Mouse (Mus musculus): ENCODE results near the gene Gm10639. TPM values are rescaled to one million over a fixed set of nuclear protein-coding genes. Genes with fewer than 3 reads are reported as not detected.
"Not testable (repeated sequence)": the region's sequence is repeated elsewhere in the genome, so short reads cannot be mapped to it uniquely, and the experiment has no call there.

Gm10639 gene
- polyA plus RNA-seq, 1 experiment, result 0.33 TPM

DNA sequence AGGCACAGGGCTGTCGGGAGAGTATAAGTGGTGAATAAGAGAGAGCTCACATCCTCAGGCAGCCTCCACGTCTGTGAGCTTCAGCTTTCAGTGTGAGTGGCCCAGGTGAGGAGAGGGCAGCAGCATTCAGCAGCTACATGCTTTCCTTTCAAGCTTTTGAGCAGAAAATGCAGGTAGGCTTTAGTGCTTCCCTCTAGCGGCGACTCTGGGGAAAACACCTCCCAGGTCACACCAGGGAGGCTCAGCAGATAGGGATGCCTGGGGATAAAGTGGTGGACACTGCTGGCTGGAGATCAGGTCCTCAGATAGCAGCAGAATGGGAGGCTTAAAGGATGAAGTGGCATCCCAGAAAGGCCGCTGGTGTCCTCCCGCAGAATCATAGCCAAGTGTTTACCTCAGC, 6.4 kb downstream of the Gm10639 start:
- H3K79me3 ChIP-seq (ENCODE audit: low read depth), result not testable (repeated sequence)
- peak; percentile 37 for TF ChIP-seq CTCF (IDR thresholded peaks at IDR 0.05; ENCODE audit: control insufficient read depth, insufficient read depth, insufficient read length)

DNA sequence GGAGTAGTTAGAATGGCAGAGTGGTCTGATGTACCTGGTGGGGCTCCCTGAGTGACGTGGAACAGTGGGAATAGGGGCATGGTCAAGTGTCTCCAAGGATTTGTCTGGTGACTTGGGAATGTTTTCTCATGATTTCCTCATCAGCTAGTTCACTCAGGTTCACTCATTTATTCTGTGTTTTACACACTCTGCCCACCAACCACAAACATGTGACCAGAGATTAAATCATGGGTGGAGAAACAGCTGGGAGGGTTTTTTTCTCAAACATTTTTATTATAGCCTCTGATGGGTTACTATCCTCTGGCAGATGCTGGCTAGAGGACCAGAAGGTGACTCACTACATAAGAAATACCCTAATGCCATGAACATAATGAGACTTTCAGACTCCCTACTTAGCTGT, 8.5 kb downstream of the Gm10639 start:
- H3K79me2 ChIP-seq (ENCODE audit: control insufficient read depth, insufficient read depth), result no peaks in the 10 kb centered on the region
- no peak overlapping the region for H3K4me3 ChIP-seq (ENCODE audit: insufficient read depth, poor library complexity, severe bottlenecking)
- H3K36me3 ChIP-seq (ENCODE audit: control insufficient read depth, insufficient read depth), result no peaks in the 10 kb centered on the region
- no peaks in the 10 kb centered on the region for H3K79me3 ChIP-seq (ENCODE audit: low read depth)
- TF ChIP-seq MYOD1 (IDR thresholded peaks at IDR 0.05; ENCODE audit: control insufficient read depth, insufficient read length, low read depth) (peak; percentile 32), MAX (IDR thresholded peaks at IDR 0.05) (no peak), CTCF (IDR thresholded peaks at IDR 0.05; ENCODE audit: control insufficient read depth, insufficient read depth, insufficient read length) (no peak), MYOG (IDR thresholded peaks at IDR 0.05; ENCODE audit: control insufficient read depth, extremely low read depth, insufficient read length) (no peak), CEBPB (IDR thresholded peaks at IDR 0.05; ENCODE audit: low read depth) (peak; percentile 41), USF1 (IDR thresholded peaks at IDR 0.05; ENCODE audit: low read depth) (peak; percentile 72), FOSL1 (IDR thresholded peaks at IDR 0.05; ENCODE audit: insufficient read depth, low read length, poor library complexity, severe bottlenecking) (no peak)
- H3ac ChIP-seq (ENCODE audit: control insufficient read depth, insufficient read length, low read depth), result no peak overlapping the region
- H3K27me3 ChIP-seq (ENCODE audit: control insufficient read depth, insufficient read depth, insufficient read length), result no peaks in the 10 kb centered on the region

More for the DNA sequence above, 6.4 kb downstream of the Gm10639 start:
- not testable (repeated sequence) for H3K27me3 ChIP-seq (ENCODE audit: control insufficient read depth, insufficient read depth, insufficient read length); H3ac ChIP-seq (ENCODE audit: control insufficient read depth, insufficient read length, low read depth); H3K36me3 ChIP-seq (ENCODE audit: control insufficient read depth, insufficient read depth); H3K79me2 ChIP-seq (ENCODE audit: control insufficient read depth, insufficient read depth); H3K4me3 ChIP-seq (ENCODE audit: insufficient read depth, poor library complexity, severe bottlenecking)

DNA sequence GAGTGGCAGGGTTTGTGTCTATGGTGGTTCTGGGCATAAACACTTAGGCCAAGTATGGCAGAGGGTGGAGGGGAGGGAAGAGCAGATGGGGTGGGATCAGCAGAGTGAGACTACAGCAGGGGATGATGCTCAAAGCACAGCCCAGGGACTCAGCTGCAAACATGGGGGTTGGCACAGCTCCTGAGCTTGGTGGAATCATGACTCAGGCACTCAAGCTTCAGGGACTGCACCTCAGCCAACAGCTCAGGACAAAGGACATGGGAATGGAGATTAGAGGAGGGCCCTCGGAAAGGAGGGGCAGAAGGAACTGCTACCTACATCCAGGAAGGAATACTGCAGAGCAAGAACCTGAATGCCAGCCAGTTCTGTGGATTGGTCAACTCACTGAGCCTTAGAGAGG, 9.4 kb downstream of the Gm10639 start:
- H3K79me2 ChIP-seq (ENCODE audit: control insufficient read depth, insufficient read depth); H3ac ChIP-seq (ENCODE audit: control insufficient read depth, insufficient read length, low read depth); H3K79me3 ChIP-seq (ENCODE audit: low read depth); H3K27me3 ChIP-seq (ENCODE audit: control insufficient read depth, insufficient read depth, insufficient read length); H3K4me3 ChIP-seq (ENCODE audit: insufficient read depth, poor library complexity, severe bottlenecking); H3K36me3 ChIP-seq (ENCODE audit: control insufficient read depth, insufficient read depth): not testable (repeated sequence)

DNA sequence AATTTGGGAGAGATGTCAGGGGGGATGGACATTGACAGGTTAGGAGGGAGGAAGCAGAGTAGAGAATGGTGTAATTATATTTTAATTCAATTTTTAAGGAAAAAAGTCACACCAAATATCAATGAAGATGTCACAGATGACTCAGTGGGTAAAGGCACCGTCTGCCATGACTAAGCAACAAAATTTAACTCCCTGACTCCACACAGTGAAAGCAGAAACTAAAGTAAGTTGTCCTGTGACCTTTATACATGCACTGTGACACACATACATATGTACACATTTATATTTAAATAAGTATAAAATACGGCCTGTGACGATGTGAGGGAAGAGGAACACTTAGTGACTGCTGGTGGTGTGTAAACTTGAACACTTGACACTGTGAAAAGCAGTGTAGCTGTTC, 18.4 kb downstream of the Gm10639 start:
- H3K27me3 ChIP-seq (ENCODE audit: control insufficient read depth, insufficient read depth, insufficient read length); H3K4me3 ChIP-seq (ENCODE audit: insufficient read depth, poor library complexity, severe bottlenecking); H3ac ChIP-seq (ENCODE audit: control insufficient read depth, insufficient read length, low read depth); H3K79me2 ChIP-seq (ENCODE audit: control insufficient read depth, insufficient read depth); H3K36me3 ChIP-seq (ENCODE audit: control insufficient read depth, insufficient read depth); H3K79me3 ChIP-seq (ENCODE audit: low read depth): not testable (repeated sequence)

DNA sequence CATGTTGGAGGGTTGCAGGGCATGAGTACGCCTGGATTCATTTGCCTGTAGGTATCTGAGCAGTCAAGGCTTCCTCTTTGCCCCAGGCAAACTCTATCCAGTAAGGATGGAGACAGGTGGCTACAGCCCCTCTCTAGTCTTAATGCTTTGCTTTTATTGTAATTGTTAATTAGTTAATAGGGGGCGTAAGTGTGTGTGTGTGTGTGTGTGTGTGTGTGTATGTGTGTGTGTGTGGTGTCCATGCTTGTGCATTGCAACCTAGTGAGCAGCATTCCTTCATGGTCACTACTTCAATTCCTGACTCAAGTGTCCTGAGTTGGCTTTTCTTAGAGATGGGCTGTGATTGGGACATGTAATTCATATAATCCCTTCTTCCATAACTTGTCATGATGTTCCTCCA, 25.0 kb downstream of the Gm10639 start, which contains the start of gene Omt2a:
Gene Omt2a, minus strand, starts transcription at position 101 of the 400 bp plus-strand sequence.
- TF ChIP-seq MYOD1 (IDR thresholded peaks at IDR 0.05; ENCODE audit: control insufficient read depth, insufficient read length, low read depth), result no peak
- no peak for TF ChIP-seq FOSL1 (IDR thresholded peaks at IDR 0.05; ENCODE audit: insufficient read depth, low read length, poor library complexity, severe bottlenecking)
- no peak for TF ChIP-seq USF1 (IDR thresholded peaks at IDR 0.05; ENCODE audit: low read depth)
- no peak for TF ChIP-seq MAX (IDR thresholded peaks at IDR 0.05)
- TF ChIP-seq MYOG (IDR thresholded peaks at IDR 0.05; ENCODE audit: control insufficient read depth, extremely low read depth, insufficient read length), result no peak
- TF ChIP-seq CEBPB (IDR thresholded peaks at IDR 0.05; ENCODE audit: low read depth), result no peak
- TF ChIP-seq CTCF (IDR thresholded peaks at IDR 0.05; ENCODE audit: control insufficient read depth, insufficient read depth, insufficient read length), result no peak

DNA sequence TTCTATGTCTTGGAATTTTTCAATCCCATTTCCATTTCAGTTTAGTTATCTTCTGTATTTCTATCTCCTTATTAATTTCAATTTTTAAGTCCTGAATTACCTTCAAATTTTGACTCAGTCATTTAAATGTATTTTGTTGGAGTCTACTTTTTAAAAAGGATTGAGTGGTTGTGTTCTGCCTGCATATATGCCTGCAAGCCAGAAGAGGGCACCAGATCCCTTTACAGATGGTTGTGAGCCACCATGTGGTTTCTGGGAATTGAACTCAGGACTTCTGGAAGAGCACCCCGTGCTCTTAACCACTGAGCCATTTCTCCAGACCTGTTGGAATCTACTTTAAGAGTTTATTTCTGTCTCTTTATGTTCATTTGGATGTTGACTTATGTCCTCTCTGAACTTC, 29.8 kb downstream of the Gm10639 start:
- H3ac ChIP-seq (ENCODE audit: control insufficient read depth, insufficient read length, low read depth), result no peak overlapping the region
- no peaks in the 10 kb centered on the region for H3K79me3 ChIP-seq (ENCODE audit: low read depth)
- H3K4me3 ChIP-seq (ENCODE audit: insufficient read depth, poor library complexity, severe bottlenecking), result no peak overlapping the region
- no peaks in the 10 kb centered on the region for H3K79me2 ChIP-seq (ENCODE audit: control insufficient read depth, insufficient read depth)
- no peak for TF ChIP-seq MAX (IDR thresholded peaks at IDR 0.05)
- TF ChIP-seq FOSL1 (IDR thresholded peaks at IDR 0.05; ENCODE audit: insufficient read depth, low read length, poor library complexity, severe bottlenecking), result no peak
- TF ChIP-seq CTCF (IDR thresholded peaks at IDR 0.05; ENCODE audit: control insufficient read depth, insufficient read depth, insufficient read length), result no peak
- no peak for TF ChIP-seq CEBPB (IDR thresholded peaks at IDR 0.05; ENCODE audit: low read depth)
- TF ChIP-seq MYOG (IDR thresholded peaks at IDR 0.05; ENCODE audit: control insufficient read depth, extremely low read depth, insufficient read length), result no peak
- H3K27me3 ChIP-seq (ENCODE audit: control insufficient read depth, insufficient read depth, insufficient read length), result no peaks in the 10 kb centered on the region
- no peaks in the 10 kb centered on the region for H3K36me3 ChIP-seq (ENCODE audit: control insufficient read depth, insufficient read depth)

More for the DNA sequence above, 25.0 kb downstream of the Gm10639 start, which contains the start of gene Omt2a:
- no peaks in the 10 kb centered on the region for H3K79me3 ChIP-seq (ENCODE audit: low read depth)
- H3K36me3 ChIP-seq (ENCODE audit: control insufficient read depth, insufficient read depth), result no peaks in the 10 kb centered on the region
- no peaks in the 10 kb centered on the region for H3K79me2 ChIP-seq (ENCODE audit: control insufficient read depth, insufficient read depth)
- no peaks in the 10 kb centered on the region for H3K27me3 ChIP-seq (ENCODE audit: control insufficient read depth, insufficient read depth, insufficient read length)
- no peak within 1 kb of the TSS for H3K4me3 ChIP-seq (ENCODE audit: insufficient read depth, poor library complexity, severe bottlenecking)
- no peak within 1 kb of the TSS for H3ac ChIP-seq (ENCODE audit: control insufficient read depth, insufficient read length, low read depth)

DNA sequence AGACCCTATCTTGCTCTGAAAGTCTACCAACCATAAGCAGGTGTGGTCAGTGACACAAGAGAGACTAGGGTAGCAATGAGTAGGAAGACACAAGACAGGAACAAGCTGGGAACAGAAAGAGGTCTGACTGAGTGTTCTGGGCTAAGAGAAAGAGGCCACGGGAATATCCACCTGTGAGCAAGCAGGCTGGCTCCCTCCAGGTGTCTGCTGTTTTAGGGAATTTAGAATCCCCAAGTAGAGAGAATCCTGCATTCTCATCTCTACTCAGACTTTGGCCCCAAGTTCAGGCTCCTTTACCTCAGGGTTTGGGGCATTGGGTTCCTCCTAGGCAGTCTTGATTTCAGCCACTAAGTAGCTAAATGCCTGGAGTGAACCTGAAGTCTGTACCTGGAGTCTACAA, 37.6 kb downstream of the Gm10639 start, which contains the start of gene Omt2b:
Gene Omt2b, plus strand, starts transcription at position 301 of the 400 bp plus-strand sequence.
- not testable (repeated sequence) for H3ac ChIP-seq (ENCODE audit: control insufficient read depth, insufficient read length, low read depth); H3K27me3 ChIP-seq (ENCODE audit: control insufficient read depth, insufficient read depth, insufficient read length); H3K36me3 ChIP-seq (ENCODE audit: control insufficient read depth, insufficient read depth)

DNA sequence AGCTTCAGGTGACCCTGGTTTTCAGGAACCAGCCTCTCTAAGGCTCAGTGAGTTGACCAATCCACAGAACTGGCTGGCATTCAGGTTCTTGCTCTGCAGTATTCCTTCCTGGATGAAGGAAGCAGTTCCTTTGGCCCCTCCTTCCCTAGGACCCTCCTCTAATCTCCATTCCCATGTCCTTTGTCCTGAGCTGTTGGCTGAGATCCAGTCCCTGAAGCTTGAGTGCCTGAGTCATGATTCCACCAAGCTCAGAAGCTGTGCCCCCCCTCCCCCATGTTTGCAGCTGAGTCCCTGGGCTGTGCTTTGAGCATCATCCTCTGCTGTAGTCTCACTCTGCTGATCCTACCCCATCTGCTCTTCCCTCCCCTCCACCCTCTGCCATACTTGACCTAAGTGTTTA, 47.3 kb downstream of the Gm10639 start:
- H3ac ChIP-seq (ENCODE audit: control insufficient read depth, insufficient read length, low read depth); H3K36me3 ChIP-seq (ENCODE audit: control insufficient read depth, insufficient read depth); H3K79me2 ChIP-seq (ENCODE audit: control insufficient read depth, insufficient read depth); H3K27me3 ChIP-seq (ENCODE audit: control insufficient read depth, insufficient read depth, insufficient read length); H3K4me3 ChIP-seq (ENCODE audit: insufficient read depth, poor library complexity, severe bottlenecking); H3K79me3 ChIP-seq (ENCODE audit: low read depth): not testable (repeated sequence)

More for the DNA sequence above, 37.6 kb downstream of the Gm10639 start, which contains the start of gene Omt2b:
- H3K79me2 ChIP-seq (ENCODE audit: control insufficient read depth, insufficient read depth); H3K79me3 ChIP-seq (ENCODE audit: low read depth); H3K4me3 ChIP-seq (ENCODE audit: insufficient read depth, poor library complexity, severe bottlenecking): not testable (repeated sequence)

Measured in C2C12 (cell line).